Mouse (Mus musculus) thymus, adult 18-20 months (tissue): Measurements from ENCODE around the gene Daam2.
A peak's percentile ranks its signal among the peaks of the same experiment; 100 is the strongest.

Experiments
- DNase-seq, 2 experiments: peaks; one replicate each; pipeline ENCODE4 v3.0.0; 2022; ENCODE audit warnings: mixed read lengths in 2 of 2

Gene Daam2

DNA sequence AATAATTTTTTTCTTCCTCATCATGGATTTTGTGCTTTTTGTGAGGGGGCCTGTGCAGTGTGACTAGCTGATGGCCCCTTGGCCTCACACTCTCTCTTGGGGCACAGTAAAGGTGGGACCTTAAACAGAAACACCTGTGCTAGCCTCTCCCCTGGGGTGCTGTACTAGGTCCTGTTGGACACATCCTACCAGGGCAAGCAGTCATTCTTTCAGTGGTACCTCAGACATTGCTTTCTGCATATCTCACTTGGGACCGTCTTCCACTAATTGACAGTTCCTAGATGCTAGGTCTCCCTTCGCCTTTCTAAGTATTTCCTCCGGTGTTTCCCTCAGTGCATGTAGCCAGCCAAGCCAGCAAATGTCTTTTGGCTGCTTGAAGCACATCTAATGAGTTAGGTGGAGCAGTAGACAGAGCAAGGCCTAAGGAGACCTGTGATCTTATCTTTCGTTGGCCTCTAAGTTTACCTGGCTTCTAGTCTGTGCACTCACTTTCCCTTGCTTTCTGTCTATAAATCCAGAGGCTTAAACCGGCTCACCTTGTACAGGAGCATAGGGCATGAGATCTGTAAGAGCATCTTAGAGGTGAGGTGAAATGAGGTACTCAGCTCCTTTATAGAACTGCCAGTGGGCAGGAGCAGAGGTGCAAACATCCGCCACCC is 134.5 kb downstream of the Daam2 start:
- no peak for DNase-seq

DNA sequence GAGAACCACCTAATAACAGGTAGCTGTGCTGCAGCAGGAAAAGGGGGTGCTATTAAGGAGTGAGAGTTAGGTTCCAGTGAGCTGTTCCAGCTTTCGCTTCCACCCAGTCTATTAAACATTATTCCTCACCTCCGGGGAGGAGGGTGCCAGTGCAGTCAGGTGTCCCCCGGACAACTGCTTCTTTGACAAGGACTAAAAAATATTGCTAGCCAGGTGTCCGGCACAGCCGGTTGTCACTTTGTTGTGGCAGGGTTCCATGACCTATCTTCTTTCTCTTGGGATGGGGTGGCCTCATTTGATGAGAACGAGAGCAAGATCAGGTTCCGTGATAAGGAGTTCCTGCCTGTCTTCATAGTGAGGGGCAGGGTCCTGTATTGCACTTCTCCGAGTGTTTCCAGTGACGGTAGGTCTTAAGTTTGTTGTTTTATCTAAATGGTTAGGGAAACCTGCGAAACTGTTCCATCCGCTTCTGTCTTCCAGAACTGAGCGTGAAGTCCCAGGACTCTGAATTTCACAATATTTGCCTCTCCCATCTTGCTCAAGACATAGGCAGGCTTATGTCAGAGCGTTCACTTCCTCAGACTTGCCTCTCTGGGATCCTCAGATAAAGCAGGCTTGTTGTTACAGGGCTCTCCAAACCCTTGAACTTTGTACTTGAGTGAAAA is 135.3 kb downstream of the Daam2 start:
- DNase-seq = no peak

- peak; percentile 92 to 94 for DNase-seq
These were observed 135.9 kb downstream of the Daam2 start, which contains the start of gene Mocs1 for GRCm38 (mm10) chr17:49428239-49428688. Gene Mocs1, plus strand, starts transcription at chr17:49428362.

DNA sequence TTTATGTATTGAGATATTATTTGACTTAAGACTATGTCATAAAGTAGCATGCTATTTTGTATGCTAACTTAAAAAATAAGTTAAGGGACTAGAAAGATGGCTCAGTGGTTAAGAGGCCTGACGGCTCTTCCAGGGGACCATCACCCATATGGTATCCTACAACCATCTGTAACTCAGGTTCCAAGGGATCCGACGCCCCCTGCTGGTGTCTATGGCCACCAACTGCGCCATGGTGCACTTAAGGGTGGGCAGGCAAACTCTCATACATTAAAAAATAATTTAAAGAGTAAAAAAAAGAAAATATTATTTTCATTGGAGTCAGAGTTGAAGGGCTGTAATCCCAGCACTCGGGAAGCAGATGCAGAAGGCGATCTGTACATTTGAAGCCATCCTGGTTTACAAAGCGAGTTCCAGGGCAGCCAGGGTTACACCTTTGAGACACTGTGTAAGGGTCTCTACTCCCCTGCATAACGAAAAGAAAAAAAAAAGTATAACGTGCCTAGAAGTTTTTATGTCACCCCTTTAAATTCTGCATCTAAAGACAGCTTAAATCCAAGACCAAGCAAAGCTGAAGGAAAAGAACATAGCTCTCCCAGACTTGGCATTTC is 136.4 kb downstream of the Daam2 start:
- peak in 1 of 2 experiments; percentile 41 for DNase-seq

DNA sequence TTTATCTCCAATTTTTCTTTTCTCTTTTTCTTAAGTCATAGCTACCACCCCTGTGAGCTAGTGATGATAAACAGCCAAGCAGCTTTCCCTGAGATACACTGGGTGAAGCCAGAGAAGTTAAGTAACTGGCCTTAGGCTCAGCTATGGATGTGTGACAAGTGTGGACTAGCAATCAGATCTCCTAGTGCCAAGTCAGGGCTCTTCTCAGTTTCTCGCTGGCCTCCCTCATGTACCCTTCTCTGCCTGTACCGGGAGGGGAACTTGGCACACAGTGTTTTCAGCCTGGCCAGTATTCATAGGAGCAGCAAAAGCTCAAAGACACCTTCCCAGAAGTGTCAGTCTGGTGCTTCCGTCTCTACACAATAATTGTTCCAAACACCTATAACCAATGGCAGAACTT is 140.3 kb downstream of the Daam2 start:
- no peak for DNase-seq

DNA sequence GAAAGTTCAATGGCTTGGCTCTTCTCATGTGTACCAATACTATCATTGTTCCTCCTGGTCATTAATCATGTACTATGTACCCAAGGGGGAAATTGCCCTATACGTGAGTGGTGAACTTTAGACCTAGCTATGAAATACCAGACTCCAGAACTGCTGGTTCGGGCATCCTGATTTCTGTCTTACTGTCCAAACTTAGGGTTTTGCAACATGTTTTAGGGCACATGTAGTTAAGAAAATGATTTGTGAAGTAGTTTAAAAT is 141.1 kb downstream of the Daam2 start:
- DNase-seq = no peak

GRCm38 (mm10) chr17:49422286-49423066 is 141.7 kb downstream of the Daam2 start:
- DNase-seq = no peak

DNA sequence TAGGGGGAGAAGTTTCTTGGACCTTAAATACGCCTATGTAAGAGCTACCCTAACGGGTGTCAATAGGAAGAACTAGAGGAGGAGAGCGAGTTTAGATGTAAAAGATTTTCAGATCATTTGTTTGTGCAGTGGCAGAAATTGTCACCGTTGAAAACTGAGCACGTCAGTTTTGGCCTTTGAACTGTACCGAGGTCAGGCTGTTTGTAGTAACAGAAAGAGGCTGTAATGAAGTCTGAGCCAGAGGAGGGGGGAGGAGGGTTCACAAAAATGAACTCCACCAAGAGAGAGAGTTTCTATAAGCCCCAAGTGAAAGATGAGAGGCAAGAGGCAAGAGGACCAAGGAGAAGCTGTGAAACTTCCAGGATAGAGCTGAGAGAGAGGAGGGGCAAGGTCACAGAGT is 144.3 kb downstream of the Daam2 start:
- no peak for DNase-seq

DNA sequence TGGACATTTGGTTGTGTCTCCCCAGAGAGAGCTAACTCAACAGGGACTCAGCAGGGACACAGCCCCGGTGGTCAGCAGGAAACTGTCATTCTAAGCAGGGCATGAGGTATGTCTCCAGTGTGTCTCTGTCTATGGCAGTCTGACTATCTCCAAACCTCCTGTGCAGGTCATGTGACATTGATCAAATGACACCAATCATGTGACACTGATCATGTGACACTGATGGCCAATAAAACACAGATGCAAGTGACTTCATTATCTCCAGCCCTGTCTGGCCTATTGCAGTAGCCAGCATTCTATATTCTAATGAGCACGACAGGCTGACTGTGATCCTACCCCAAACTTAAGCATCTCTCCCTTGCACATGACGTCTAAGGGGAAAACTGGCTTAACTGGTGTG is 147.9 kb downstream of the Daam2 start:
- DNase-seq = no peak

GRCm38 (mm10) chr17:49413554-49413953 is 150.6 kb downstream of the Daam2 start:
- DNase-seq = no peak

- no peak for DNase-seq
These were observed 151.2 kb downstream of the Daam2 start for GRCm38 (mm10) chr17:49412974-49413373.
